Mouse (Mus musculus): Measurements from ENCODE around the gene Lamb3. TPM values are rescaled to one million over a fixed set of nuclear protein-coding genes. Genes with fewer than 3 reads are reported as not detected.

Lamb3 gene
- polyA plus RNA-seq, 1 experiment from 2014 or later, result 9.6 TPM

- Histone ChIP-seq H3K9me3 (replicated peaks; ENCODE audit: control insufficient read depth, low read length) (no peaks in the 10 kb centered on the region), H3K36me3 (ENCODE audit: control insufficient read depth, insufficient read depth) (peaks cover 6% of the 10 kb centered on the region; the same call in 1 of the 2 replicates), H3K27ac (ENCODE audit: low read length) (no peak overlapping the region), H3K9ac (ENCODE audit: low read length) (no peak overlapping the region), H3K4me3 (ENCODE audit: low read length) (no peak overlapping the region), H3K4me2 (ENCODE audit: low read depth, low read length) (no peak overlapping the region), H3K4me1 (ENCODE audit: control insufficient read depth, insufficient read depth, low read length) (no peaks in the 10 kb centered on the region), H3K27me3 (ENCODE audit: control insufficient read depth, insufficient read depth, low read length) (no peaks in the 10 kb centered on the region)
- ATAC-seq (replicated peaks; ENCODE audit: extremely low read depth, insufficient read depth, low FRiP score), result no peak
- whole genome bisulfite sequencing, result 54% methylated on average over 6 of the region's 6 CpGs
These were observed 153.7 kb downstream of the Lamb3 start for GRCm38 (mm10) chr1:193361181-193361580.

GRCm38 (mm10) chr1:193362078-193362477 lies 154.6 kb downstream of the Lamb3 start:
- Histone ChIP-seq H3K4me1 (ENCODE audit: control insufficient read depth, insufficient read depth, low read length) (peaks cover under 1% of the 10 kb centered on the region; the same call in 1 of the 2 replicates), H3K4me2 (ENCODE audit: low read depth, low read length) (no peak overlapping the region), H3K27me3 (ENCODE audit: control insufficient read depth, insufficient read depth, low read length) (no peaks in the 10 kb centered on the region), H3K9me3 (replicated peaks; ENCODE audit: control insufficient read depth, low read length) (no peaks in the 10 kb centered on the region), H3K27ac (ENCODE audit: low read length) (no peak overlapping the region), H3K9ac (ENCODE audit: low read length) (no peak overlapping the region; the same call in 1 of the 2 replicates), H3K36me3 (ENCODE audit: control insufficient read depth, insufficient read depth) (peaks cover 6% of the 10 kb centered on the region; the same call in 1 of the 2 replicates), H3K4me3 (ENCODE audit: low read length) (no peak overlapping the region)
- ATAC-seq (replicated peaks; ENCODE audit: extremely low read depth, insufficient read depth, low FRiP score), result no peak
- 87% methylated on average over 7 of the region's 7 CpGs for WGBS

- Histone ChIP-seq H3K4me1 (ENCODE audit: control insufficient read depth, insufficient read depth, low read length) (peaks cover 15% of the 10 kb centered on the region), H3K27me3 (ENCODE audit: control insufficient read depth, insufficient read depth, low read length) (no peaks in the 10 kb centered on the region), H3K36me3 (ENCODE audit: control insufficient read depth, insufficient read depth) (peaks cover 6% of the 10 kb centered on the region; the same call in 1 of the 2 replicates), H3K9me3 (replicated peaks; ENCODE audit: control insufficient read depth, low read length) (no peaks in the 10 kb centered on the region), H3K9ac (ENCODE audit: low read length) (no peak overlapping the region), H3K4me2 (ENCODE audit: low read depth, low read length) (no peak overlapping the region), H3K27ac (ENCODE audit: low read length) (no peak overlapping the region), H3K4me3 (ENCODE audit: low read length) (no peak overlapping the region)
- 60% methylated on average over 5 of the region's 5 CpGs for WGBS
- no peak for ATAC-seq (replicated peaks; ENCODE audit: extremely low read depth, insufficient read depth, low FRiP score)
These were observed 156.3 kb downstream of the Lamb3 start for GRCm38 (mm10) chr1:193363801-193364231.

GRCm38 (mm10) chr1:193368055-193368454 lies 160.6 kb downstream of the Lamb3 start:
- H3K9ac ChIP-seq (ENCODE audit: low read length), result peak overlapping the region; percentile 31
- H3K4me3 ChIP-seq (ENCODE audit: low read length), result peak overlapping the region; percentile 8
- peak overlapping the region; percentile 61 for H3K4me2 ChIP-seq (ENCODE audit: low read depth, low read length)
- peaks cover 21% of the 10 kb centered on the region for H3K4me1 ChIP-seq (ENCODE audit: control insufficient read depth, insufficient read depth, low read length)
- peak overlapping the region; percentile 79 for H3K27ac ChIP-seq (ENCODE audit: low read length)
- no peaks in the 10 kb centered on the region for H3K36me3 ChIP-seq (ENCODE audit: control insufficient read depth, insufficient read depth)
- ATAC-seq (replicated peaks; ENCODE audit: extremely low read depth, insufficient read depth, low FRiP score), result peak; percentile 71
- no peaks in the 10 kb centered on the region for H3K27me3 ChIP-seq (ENCODE audit: control insufficient read depth, insufficient read depth, low read length)
- 33% methylated on average over 10 of the region's 10 CpGs for WGBS
- H3K9me3 ChIP-seq (replicated peaks; ENCODE audit: control insufficient read depth, low read length), result no peaks in the 10 kb centered on the region

- H3K4me2 ChIP-seq (ENCODE audit: low read depth, low read length), result peak overlapping the region; percentile 61
- peak overlapping the region; percentile 62 for H3K4me3 ChIP-seq (ENCODE audit: low read length)
- WGBS, result 55% methylated on average over 8 of the region's 8 CpGs
- H3K27me3 ChIP-seq (ENCODE audit: control insufficient read depth, insufficient read depth, low read length), result no peaks in the 10 kb centered on the region
- H3K36me3 ChIP-seq (ENCODE audit: control insufficient read depth, insufficient read depth), result no peaks in the 10 kb centered on the region
- peaks cover 21% of the 10 kb centered on the region for H3K4me1 ChIP-seq (ENCODE audit: control insufficient read depth, insufficient read depth, low read length)
- H3K9ac ChIP-seq (ENCODE audit: low read length), result peak overlapping the region; percentile 80
- ATAC-seq (replicated peaks; ENCODE audit: extremely low read depth, insufficient read depth, low FRiP score), result no peak
- H3K9me3 ChIP-seq (replicated peaks; ENCODE audit: control insufficient read depth, low read length), result 0 out of 2 replicates have a peak, but pooled peaks cover 2% of the 10 kb centered on the region
- no peak overlapping the region for H3K27ac ChIP-seq (ENCODE audit: low read length)
These were observed 161.6 kb downstream of the Lamb3 start for GRCm38 (mm10) chr1:193369091-193369490.

GRCm38 (mm10) chr1:193370096-193370495 lies 162.6 kb downstream of the Lamb3 start, which contains the start of gene Camk1g:
Gene Camk1g (minus strand): TSS chr1:193370298.
- 2% methylated on average over 2 of the region's 2 CpGs for WGBS

GRCm38 (mm10) chr1:193373906-193374413 lies 166.5 kb downstream of the Lamb3 start:
- H3K27ac ChIP-seq (ENCODE audit: low read length), result no peak overlapping the region
- ATAC-seq (replicated peaks; ENCODE audit: extremely low read depth, insufficient read depth, low FRiP score), result no peak
- H3K9me3 ChIP-seq (replicated peaks; ENCODE audit: control insufficient read depth, low read length), result 0 out of 2 replicates have a peak, but pooled peaks cover 2% of the 10 kb centered on the region
- no peak overlapping the region for H3K9ac ChIP-seq (ENCODE audit: low read length)
- no peaks in the 10 kb centered on the region for H3K36me3 ChIP-seq (ENCODE audit: control insufficient read depth, insufficient read depth)
- H3K4me1 ChIP-seq (ENCODE audit: control insufficient read depth, insufficient read depth, low read length), result peaks cover 12% of the 10 kb centered on the region
- H3K4me2 ChIP-seq (ENCODE audit: low read depth, low read length), result no peak overlapping the region
- WGBS, result 80% methylated on average over 6 of the region's 6 CpGs
- H3K27me3 ChIP-seq (ENCODE audit: control insufficient read depth, insufficient read depth, low read length), result no peaks in the 10 kb centered on the region
- no peak overlapping the region for H3K4me3 ChIP-seq (ENCODE audit: low read length)

More at GRCm38 (mm10) chr1:193370096-193370495, 162.6 kb downstream of the Lamb3 start, which contains the start of gene Camk1g:
- H3K27me3 ChIP-seq (ENCODE audit: control insufficient read depth, insufficient read depth, low read length), result no peaks in the 10 kb centered on the region
- H3K9ac ChIP-seq (ENCODE audit: low read length), result peak within 1 kb of the TSS; percentile 80
- 0 out of 2 replicates have a peak, but pooled peaks cover 2% of the 10 kb centered on the region for H3K9me3 ChIP-seq (replicated peaks; ENCODE audit: control insufficient read depth, low read length)
- ATAC-seq (replicated peaks; ENCODE audit: extremely low read depth, insufficient read depth, low FRiP score), result peak; percentile 81
- peak within 1 kb of the TSS; percentile 61 for H3K4me2 ChIP-seq (ENCODE audit: low read depth, low read length)
- H3K4me1 ChIP-seq (ENCODE audit: control insufficient read depth, insufficient read depth, low read length), result peaks cover 21% of the 10 kb centered on the region
- H3K4me3 ChIP-seq (ENCODE audit: low read length), result peak within 1 kb of the TSS; percentile 62
- no peaks in the 10 kb centered on the region for H3K36me3 ChIP-seq (ENCODE audit: control insufficient read depth, insufficient read depth)
- peak within 1 kb of the TSS; percentile 70 for H3K27ac ChIP-seq (ENCODE audit: low read length)

GRCm38 (mm10) chr1:193376478-193377134 lies 169.1 kb downstream of the Lamb3 start:
- Histone ChIP-seq H3K27ac (ENCODE audit: low read length) (no peak overlapping the region), H3K9me3 (replicated peaks; ENCODE audit: control insufficient read depth, low read length) (0 out of 2 replicates have a peak, but pooled peaks cover 2% of the 10 kb centered on the region), H3K27me3 (ENCODE audit: control insufficient read depth, insufficient read depth, low read length) (no peaks in the 10 kb centered on the region), H3K4me3 (ENCODE audit: low read length) (no peak overlapping the region), H3K36me3 (ENCODE audit: control insufficient read depth, insufficient read depth) (no peaks in the 10 kb centered on the region), H3K4me2 (ENCODE audit: low read depth, low read length) (no peak overlapping the region), H3K9ac (ENCODE audit: low read length) (no peak overlapping the region; the same call in 1 of the 2 replicates), H3K4me1 (ENCODE audit: control insufficient read depth, insufficient read depth, low read length) (peaks cover 7% of the 10 kb centered on the region)
- 28% methylated on average over 4 of the region's 4 CpGs for WGBS
- peak; percentile 42; the same call in 1 of the 2 replicates for ATAC-seq (replicated peaks; ENCODE audit: extremely low read depth, insufficient read depth, low FRiP score)

GRCm38 (mm10) chr1:193379634-193380033 lies 172.1 kb downstream of the Lamb3 start:
- H3K27me3 ChIP-seq (ENCODE audit: control insufficient read depth, insufficient read depth, low read length), result no peaks in the 10 kb centered on the region
- no peak for ATAC-seq (replicated peaks; ENCODE audit: extremely low read depth, insufficient read depth, low FRiP score)
- WGBS, result 64% methylated on average over 6 of the region's 6 CpGs
- H3K36me3 ChIP-seq (ENCODE audit: control insufficient read depth, insufficient read depth), result no peaks in the 10 kb centered on the region
- peaks cover 18% of the 10 kb centered on the region for H3K4me1 ChIP-seq (ENCODE audit: control insufficient read depth, insufficient read depth, low read length)
- H3K27ac ChIP-seq (ENCODE audit: low read length), result no peak overlapping the region
- no peak overlapping the region for H3K4me2 ChIP-seq (ENCODE audit: low read depth, low read length)
- no peaks in the 10 kb centered on the region for H3K9me3 ChIP-seq (replicated peaks; ENCODE audit: control insufficient read depth, low read length)
- H3K4me3 ChIP-seq (ENCODE audit: low read length), result no peak overlapping the region
- H3K9ac ChIP-seq (ENCODE audit: low read length), result no peak overlapping the region
